Mouse (Mus musculus) heart, embryonic 12.5 days (tissue): ENCODE data around the gene Rp2. TPM values are rescaled to one million over a fixed set of nuclear protein-coding genes. Genes with fewer than 3 reads are reported as not detected.

Experiments
- ATAC-seq: fragments of 200-750 bp; cut with Nextera tagmentation; 2 replicates; pipeline ENCODE4 v1.8.0; 2017; ENCODE audit warnings: moderate TSS enrichment, moderate library complexity; ENCODE audit not compliant: insufficient number of reproducible peaks, low FRiP score
- H3K27ac ChIP-seq: fragments of 300-500 bp; sonication (generic); 2 replicates; pipeline ENCODE4 v1.5.1; 2016; ENCODE audit warnings: mild to moderate bottlenecking, moderate library complexity; ENCODE audit not compliant: poor library complexity, severe bottlenecking
- H3K27me3 ChIP-seq: fragments of 300-500 bp; sonication (generic); replicated peaks from 2 replicates; pipeline ENCODE4 v1.6.1; 2016; ENCODE audit warnings: mild to moderate bottlenecking, moderate library complexity
- H3K36me3 ChIP-seq: fragments of 300-500 bp; sonication (generic); 2 replicates; pipeline ENCODE4 v1.6.1; 2016; ENCODE audit warnings: mild to moderate bottlenecking, moderate library complexity
- H3K4me1 ChIP-seq: fragments of 300-500 bp; sonication (generic); replicated peaks from 2 replicates; pipeline ENCODE4 v1.6.1; 2016; ENCODE audit warnings: mild to moderate bottlenecking
- H3K4me2 ChIP-seq: fragments of 300-500 bp; sonication (generic); 2 replicates; pipeline ENCODE4 v1.6.1; 2016; ENCODE audit warnings: mild to moderate bottlenecking, moderate library complexity
- H3K4me3 ChIP-seq: fragments of 300-500 bp; sonication (generic); 2 replicates; pipeline ENCODE4 v1.5.1; 2016; ENCODE audit warnings: mild to moderate bottlenecking
- H3K9ac ChIP-seq: fragments of 300-500 bp; sonication (generic); 2 replicates; pipeline ENCODE4 v1.6.1; 2016; ENCODE audit warnings: mild to moderate bottlenecking, moderate library complexity
- H3K9me3 ChIP-seq: fragments of 300-500 bp; sonication (generic); replicated peaks from 2 replicates; pipeline ENCODE4 v1.6.1; 2016; ENCODE audit warnings: mild to moderate bottlenecking, moderate library complexity
- WGBS: fragments of 180-500 bp; shearing (Covaris S2); methylation state at CpG from one replicate; pipeline ENCODE4 v1.1.7; 2016; 5-methylcytosine and 5-hydroxymethylcytosine counted together
- polyA plus RNA-seq: library from polyadenylated mRNA; unstranded; fragments of >200 nt; fragmentation: Nextera tagmentation; extraction: Ambion mirVana; gene quantifications from 2 replicates; pipeline ENCODE4 v1.2.1, GENCODE M21; 2016

Rp2 gene
- polyA plus RNA-seq, 1 experiment from 2014 or later, result 16.9 TPM

- H3K9me3 ChIP-seq, result no peaks in the 10 kb centered on the region
- peaks cover 6% of the 10 kb centered on the region; the same call in 1 of the 2 replicates for H3K36me3 ChIP-seq
- no peaks in the 10 kb centered on the region for H3K27me3 ChIP-seq
- 12% methylated on average over 53 of the region's 67 CpGs for WGBS
- no peaks in the 10 kb centered on the region for H3K4me1 ChIP-seq
- H3K27ac ChIP-seq, result peak within 1 kb of the TSS; percentile 87
- peak within 1 kb of the TSS; percentile 66 for H3K4me3 ChIP-seq
- peak within 1 kb of the TSS; percentile 78 for H3K9ac ChIP-seq
- peak within 1 kb of the TSS; percentile 66 for H3K4me2 ChIP-seq
- peak; percentile 97 for ATAC-seq
Measured at GRCm38 (mm10) chrX:20425140-20425838, 61.0 kb downstream of the Rp2 start, which contains the start of gene Jade3. Gene Jade3 (plus strand): TSS chrX:20425688.

GRCm38 (mm10) chrX:20425839-20426449, 61.7 kb downstream of the Rp2 start:
- H3K9ac ChIP-seq, result peak overlapping the region; percentile 78
- WGBS, result 10% methylated on average over 50 of the region's 51 CpGs
- peak; percentile 51 for ATAC-seq

More at GRCm38 (mm10) chrX:20425839-20426449, 61.7 kb downstream of the Rp2 start:
- peak overlapping the region; percentile 66 for H3K4me2 ChIP-seq
- no peaks in the 10 kb centered on the region for H3K27me3 ChIP-seq
- no peaks in the 10 kb centered on the region for H3K9me3 ChIP-seq
- H3K36me3 ChIP-seq, result peaks cover 6% of the 10 kb centered on the region; the same call in 1 of the 2 replicates
- H3K4me1 ChIP-seq, result no peaks in the 10 kb centered on the region
- peak overlapping the region; percentile 87 for H3K27ac ChIP-seq
- peak overlapping the region; percentile 66 for H3K4me3 ChIP-seq

Other genes with a start within 250 kb of the Rp2 start
- gene Slc9a7, start 72.7 kb upstream of the Rp2 start, polyA plus RNA-seq, result 6.1 and 7.9 TPM in 2 replicates
- gene Jade3, start 61.2 kb downstream of the Rp2 start, polyA plus RNA-seq, result 7.1 and 7.4 TPM in 2 replicates
- 0.54 and 1.6 TPM in 2 replicates for gene Rgn, start 185.3 kb downstream of the Rp2 start, polyA plus RNA-seq